Mouse (Mus musculus): ENCODE measurements around the gene Sgcd. TPM values are rescaled to one million over a fixed set of nuclear protein-coding genes. Genes with fewer than 3 reads are reported as not detected.

Sgcd gene
- polyA plus RNA-seq, 1 experiment from 2014 or later = 2.5 TPM

DNA sequence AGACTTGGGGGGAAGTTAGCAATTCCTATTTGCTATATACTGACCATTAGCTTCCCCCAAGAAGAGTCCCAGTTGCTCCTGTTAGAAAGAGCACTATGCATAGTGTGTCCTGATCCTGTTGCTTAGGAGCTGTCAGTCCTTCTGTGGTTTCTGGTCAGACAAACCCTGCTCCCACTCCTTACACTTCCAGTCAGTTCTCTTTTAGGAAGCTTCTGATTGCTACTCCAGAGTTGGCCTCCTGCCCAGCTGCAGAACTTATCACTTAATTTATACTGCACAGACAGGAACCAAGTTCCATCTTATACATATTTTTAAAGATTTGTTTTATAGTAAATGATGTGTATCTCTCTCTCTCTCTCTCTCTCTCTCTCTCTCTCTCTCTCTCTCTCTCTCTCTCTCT is 878.5 kb downstream of the Sgcd start:
- Histone ChIP-seq H3K9ac (replicated peaks; ENCODE audit: low read length) (no peak overlapping the region), H3K4me1 (ENCODE audit: insufficient read depth, low read length) (peaks cover 14% of the 10 kb centered on the region), H3K36me3 (ENCODE audit: insufficient read depth, low read length) (no peaks in the 10 kb centered on the region), H3K27me3 (ENCODE audit: insufficient read depth, low read length) (no peaks in the 10 kb centered on the region), H3K27ac (ENCODE audit: low read length) (no peak overlapping the region), H3K4me3 (ENCODE audit: low read length) (no peak overlapping the region), H3K4me2 (replicated peaks; ENCODE audit: low read depth, low read length) (no peak overlapping the region), H3K9me3 (ENCODE audit: low read length) (no peaks in the 10 kb centered on the region)
- peak; percentile 27; the same call in 1 of the 2 replicates for ATAC-seq (ENCODE audit: low FRiP score, low TSS enrichment)

DNA sequence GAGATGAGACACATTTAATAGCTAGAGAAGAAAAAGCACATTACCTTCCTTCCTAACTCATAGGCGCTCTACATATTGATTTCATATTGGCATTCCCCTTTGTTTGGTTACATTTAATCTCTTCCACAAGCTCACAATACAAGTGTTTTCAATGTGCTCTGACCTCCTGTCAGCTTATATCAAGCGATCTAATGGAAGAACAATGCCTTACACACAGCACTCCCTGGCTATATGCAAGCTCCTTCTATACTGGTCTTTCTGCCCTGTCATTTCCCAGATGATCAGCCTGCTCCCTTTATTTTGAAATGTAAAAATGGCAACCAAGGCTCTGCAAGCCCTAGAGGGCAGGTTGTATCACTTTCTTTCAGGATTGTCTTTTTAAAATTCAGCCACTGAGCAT is 881.1 kb downstream of the Sgcd start:
- H3K27me3 ChIP-seq (ENCODE audit: insufficient read depth, low read length) = no peaks in the 10 kb centered on the region
- no peak overlapping the region for H3K9ac ChIP-seq (replicated peaks; ENCODE audit: low read length)
- no peak overlapping the region for H3K4me2 ChIP-seq (replicated peaks; ENCODE audit: low read depth, low read length)
- no peak overlapping the region for H3K27ac ChIP-seq (ENCODE audit: low read length)
- no peak overlapping the region for H3K4me3 ChIP-seq (ENCODE audit: low read length)
- no peak for ATAC-seq (ENCODE audit: low FRiP score, low TSS enrichment)
- no peaks in the 10 kb centered on the region for H3K36me3 ChIP-seq (ENCODE audit: insufficient read depth, low read length)
- WGBS = 93% methylated on average over 2 of the region's 2 CpGs
- H3K9me3 ChIP-seq (ENCODE audit: low read length) = no peaks in the 10 kb centered on the region
- H3K4me1 ChIP-seq (ENCODE audit: insufficient read depth, low read length) = peaks cover 8% of the 10 kb centered on the region

DNA sequence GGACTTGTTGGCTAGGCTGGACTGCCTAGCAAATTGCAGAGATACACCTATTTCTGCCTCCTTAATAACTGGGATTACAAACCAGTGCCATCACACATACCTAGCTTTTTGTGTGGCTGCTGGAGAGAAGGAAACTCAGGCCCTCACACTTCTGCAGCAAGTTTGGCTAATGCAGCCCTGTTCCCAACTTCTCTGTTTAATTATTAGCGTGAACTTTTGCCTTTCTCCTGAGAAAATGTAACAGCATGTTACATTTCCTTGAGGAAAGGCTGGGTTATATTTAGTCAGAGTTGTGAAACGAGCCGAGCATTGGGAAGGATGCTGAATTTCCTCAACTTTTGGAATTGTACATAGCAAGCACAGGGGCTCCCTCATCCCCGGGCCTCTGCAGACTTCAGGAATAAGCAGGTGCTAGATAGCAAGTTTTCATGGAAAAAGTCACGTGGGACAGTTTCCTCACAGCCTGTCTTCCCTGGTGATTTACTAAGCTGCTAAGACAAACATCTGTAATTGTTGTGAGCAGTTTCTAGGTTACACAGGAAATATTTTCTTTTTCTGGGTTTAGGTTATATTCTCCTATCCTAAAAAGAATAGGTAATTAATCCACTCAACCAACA is 895.4 kb downstream of the Sgcd start:
- Histone ChIP-seq H3K4me2 (replicated peaks; ENCODE audit: low read depth, low read length) (no peak overlapping the region), H3K36me3 (ENCODE audit: insufficient read depth, low read length) (no peaks in the 10 kb centered on the region), H3K27me3 (ENCODE audit: insufficient read depth, low read length) (no peaks in the 10 kb centered on the region), H3K4me1 (ENCODE audit: insufficient read depth, low read length) (peaks cover 5% of the 10 kb centered on the region), H3K9ac (replicated peaks; ENCODE audit: low read length) (no peak overlapping the region), H3K9me3 (ENCODE audit: low read length) (no peaks in the 10 kb centered on the region), H3K27ac (ENCODE audit: low read length) (peak overlapping the region; percentile 44), H3K4me3 (ENCODE audit: low read length) (no peak overlapping the region)
- ATAC-seq (ENCODE audit: low FRiP score, low TSS enrichment) = peak; percentile 59; the same call in 1 of the 2 replicates
- WGBS = 26% methylated on average over 5 of the region's 5 CpGs

DNA sequence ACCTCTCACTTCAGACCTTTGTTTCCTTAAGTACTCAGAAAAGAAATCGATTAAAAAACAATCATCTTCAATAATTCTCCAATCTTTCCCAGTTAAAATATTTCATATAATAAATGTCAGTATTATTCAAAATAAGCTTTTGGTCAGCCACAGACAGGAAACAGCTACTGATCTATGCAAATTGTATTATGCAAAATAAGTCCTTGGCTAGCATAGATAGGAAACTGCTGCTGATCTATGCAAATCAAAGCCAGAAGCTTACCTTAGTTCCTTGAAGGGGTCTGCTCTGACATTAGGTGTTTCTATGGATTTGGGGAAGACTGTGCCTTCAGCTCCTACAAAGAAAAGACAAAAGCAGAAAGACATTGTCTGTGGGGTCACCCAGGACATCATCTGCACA is 906.3 kb downstream of the Sgcd start:
- Histone ChIP-seq H3K36me3 (ENCODE audit: insufficient read depth, low read length) (no peaks in the 10 kb centered on the region), H3K4me1 (ENCODE audit: insufficient read depth, low read length) (no peaks in the 10 kb centered on the region), H3K9me3 (ENCODE audit: low read length) (no peaks in the 10 kb centered on the region), H3K27me3 (ENCODE audit: insufficient read depth, low read length) (no peaks in the 10 kb centered on the region), H3K27ac (ENCODE audit: low read length) (no peak overlapping the region), H3K4me3 (ENCODE audit: low read length) (no peak overlapping the region), H3K9ac (replicated peaks; ENCODE audit: low read length) (no peak overlapping the region), H3K4me2 (replicated peaks; ENCODE audit: low read depth, low read length) (no peak overlapping the region)
- 98% methylated on average over 1 of the region's 1 CpGs for WGBS
- ATAC-seq (ENCODE audit: low FRiP score, low TSS enrichment) = no peak

DNA sequence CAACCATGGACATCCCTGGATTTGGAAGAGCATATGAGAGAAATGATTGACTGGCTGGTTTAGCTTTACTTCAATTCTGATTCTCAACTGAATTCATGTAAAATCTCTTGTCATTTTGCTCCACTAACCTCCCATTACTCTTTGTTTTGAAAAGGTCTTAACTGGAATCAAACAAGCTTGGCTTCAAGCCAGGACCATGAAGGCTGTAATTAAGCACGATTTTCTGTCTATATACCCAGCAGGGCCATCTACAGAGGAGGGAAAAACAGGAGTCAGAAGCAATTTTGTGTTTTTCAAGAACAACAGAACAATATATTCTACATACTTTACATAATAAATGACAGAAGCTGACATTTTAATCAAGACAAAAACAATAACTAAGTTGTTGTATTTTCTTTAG is 915.2 kb downstream of the Sgcd start:
- Histone ChIP-seq H3K36me3 (ENCODE audit: insufficient read depth, low read length) (no peaks in the 10 kb centered on the region), H3K27me3 (ENCODE audit: insufficient read depth, low read length) (no peaks in the 10 kb centered on the region), H3K4me2 (replicated peaks; ENCODE audit: low read depth, low read length) (no peak overlapping the region), H3K9me3 (ENCODE audit: low read length) (no peaks in the 10 kb centered on the region), H3K27ac (ENCODE audit: low read length) (no peak overlapping the region), H3K4me3 (ENCODE audit: low read length) (no peak overlapping the region), H3K4me1 (ENCODE audit: insufficient read depth, low read length) (no peaks in the 10 kb centered on the region), H3K9ac (replicated peaks; ENCODE audit: low read length) (no peak overlapping the region)
- no peak for ATAC-seq (ENCODE audit: low FRiP score, low TSS enrichment)
- WGBS = 42% methylated on average over 1 of the region's 1 CpGs

DNA sequence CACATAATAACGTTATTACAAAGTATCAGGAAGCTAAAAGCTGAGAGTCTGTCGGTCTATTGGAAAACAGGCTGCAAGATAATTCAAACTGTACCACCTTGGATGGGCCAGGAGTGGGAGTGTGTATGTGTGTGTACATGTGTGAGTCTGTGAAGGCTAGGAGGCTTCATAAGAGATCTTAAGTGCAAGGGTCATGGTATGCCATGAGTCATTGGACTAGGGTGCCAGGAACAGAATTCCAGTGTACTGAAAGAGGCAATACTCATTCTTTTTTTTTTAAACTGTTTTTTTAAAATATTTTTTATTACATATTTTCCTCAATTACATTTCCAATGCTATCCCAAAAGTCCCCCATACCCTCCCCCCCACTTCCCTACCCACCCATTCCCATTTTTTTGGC is 917.6 kb downstream of the Sgcd start:
- H3K9ac ChIP-seq (replicated peaks; ENCODE audit: low read length) = no peak overlapping the region
- no peaks in the 10 kb centered on the region for H3K9me3 ChIP-seq (ENCODE audit: low read length)
- H3K27ac ChIP-seq (ENCODE audit: low read length) = no peak overlapping the region
- no peak overlapping the region for H3K4me2 ChIP-seq (replicated peaks; ENCODE audit: low read depth, low read length)
- WGBS = 86% methylated on average over 2 of the region's 2 CpGs
- H3K27me3 ChIP-seq (ENCODE audit: insufficient read depth, low read length) = no peaks in the 10 kb centered on the region
- no peak for ATAC-seq (ENCODE audit: low FRiP score, low TSS enrichment)
- H3K36me3 ChIP-seq (ENCODE audit: insufficient read depth, low read length) = no peaks in the 10 kb centered on the region
- H3K4me3 ChIP-seq (ENCODE audit: low read length) = no peak overlapping the region
- H3K4me1 ChIP-seq (ENCODE audit: insufficient read depth, low read length) = no peaks in the 10 kb centered on the region

DNA sequence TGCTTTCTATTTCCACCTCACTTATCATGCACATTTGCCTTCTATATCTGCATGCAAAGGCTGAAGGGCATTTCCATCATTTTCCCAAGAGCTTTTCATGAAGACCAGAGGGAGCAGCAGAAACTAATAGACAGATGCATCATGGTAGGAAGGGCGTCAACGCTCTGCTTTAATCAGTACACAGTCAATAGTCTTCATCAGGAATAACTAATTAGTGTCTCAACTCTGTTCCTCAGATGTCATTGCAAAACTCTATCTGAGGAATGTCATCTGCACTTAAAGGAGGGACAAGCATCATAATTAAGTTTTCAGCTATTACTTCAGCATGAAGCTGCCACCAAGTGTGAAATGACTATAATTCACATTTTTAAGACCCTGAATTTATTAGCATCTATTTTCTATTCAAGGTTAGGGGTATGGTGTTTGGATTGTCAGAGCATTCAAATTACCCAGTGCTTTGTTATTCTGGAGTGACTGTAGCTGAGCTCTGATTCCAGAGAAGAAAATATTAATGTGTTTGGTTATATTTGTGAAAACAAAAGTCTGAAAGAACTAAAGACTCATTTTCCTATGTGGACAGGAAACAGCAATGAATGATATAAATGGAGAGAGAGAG is 918.9 kb downstream of the Sgcd start:
- ATAC-seq (ENCODE audit: low FRiP score, low TSS enrichment) = no peak
- H3K27ac ChIP-seq (ENCODE audit: low read length) = no peak overlapping the region
- no peak overlapping the region for H3K4me3 ChIP-seq (ENCODE audit: low read length)
- no peaks in the 10 kb centered on the region for H3K27me3 ChIP-seq (ENCODE audit: insufficient read depth, low read length)
- H3K4me2 ChIP-seq (replicated peaks; ENCODE audit: low read depth, low read length) = no peak overlapping the region
- no peak overlapping the region for H3K9ac ChIP-seq (replicated peaks; ENCODE audit: low read length)
- H3K36me3 ChIP-seq (ENCODE audit: insufficient read depth, low read length) = no peaks in the 10 kb centered on the region
- 89% methylated on average over 2 of the region's 2 CpGs for WGBS
- H3K9me3 ChIP-seq (ENCODE audit: low read length) = no peaks in the 10 kb centered on the region
- H3K4me1 ChIP-seq (ENCODE audit: insufficient read depth, low read length) = no peaks in the 10 kb centered on the region

DNA sequence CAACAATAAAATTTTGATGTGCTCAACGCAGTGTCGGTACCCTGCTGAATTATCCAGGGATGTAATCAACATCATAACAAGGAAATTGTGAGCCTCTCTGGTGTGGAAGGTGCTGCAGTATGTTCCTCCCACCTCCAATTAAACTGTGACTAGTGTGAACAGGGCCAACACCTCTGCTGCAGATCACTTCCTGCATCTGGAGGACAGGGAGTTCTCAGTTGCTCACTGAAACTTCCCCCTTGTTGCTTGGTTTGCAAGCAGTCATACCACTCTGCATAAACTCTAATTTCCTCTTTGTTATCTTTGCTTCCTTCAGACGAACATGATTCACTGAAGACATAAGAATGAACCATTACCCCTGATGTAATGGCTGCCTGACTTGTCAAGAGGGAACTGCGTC is 925.1 kb downstream of the Sgcd start:
- Histone ChIP-seq H3K4me3 (ENCODE audit: low read length) (no peak overlapping the region), H3K4me1 (ENCODE audit: insufficient read depth, low read length) (no peaks in the 10 kb centered on the region), H3K27me3 (ENCODE audit: insufficient read depth, low read length) (no peaks in the 10 kb centered on the region), H3K27ac (ENCODE audit: low read length) (no peak overlapping the region), H3K36me3 (ENCODE audit: insufficient read depth, low read length) (no peaks in the 10 kb centered on the region), H3K4me2 (replicated peaks; ENCODE audit: low read depth, low read length) (no peak overlapping the region), H3K9ac (replicated peaks; ENCODE audit: low read length) (no peak overlapping the region), H3K9me3 (ENCODE audit: low read length) (no peaks in the 10 kb centered on the region)
- ATAC-seq (ENCODE audit: low FRiP score, low TSS enrichment) = no peak
- 56% methylated on average over 4 of the region's 4 CpGs for WGBS

DNA sequence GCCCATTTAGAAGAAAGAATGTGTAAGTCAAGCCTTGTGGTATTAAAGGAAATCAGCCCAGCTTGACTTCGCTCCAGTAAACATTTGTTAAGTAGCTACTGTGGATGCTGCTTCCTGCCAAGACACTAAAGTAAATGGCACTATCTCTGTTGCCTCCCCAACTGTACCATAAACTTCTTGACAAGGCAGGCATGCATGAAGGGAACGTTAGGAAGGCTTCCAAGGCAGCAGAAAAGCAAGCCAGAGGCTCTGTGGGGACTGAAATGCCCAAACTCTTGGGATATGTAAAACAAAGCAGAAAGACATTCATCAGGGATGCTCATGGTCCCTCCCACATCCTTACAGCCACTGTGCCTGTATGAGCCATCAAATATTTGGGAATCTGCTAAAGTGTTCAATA is 938.4 kb downstream of the Sgcd start:
- Histone ChIP-seq H3K4me3 (ENCODE audit: low read length) (no peak overlapping the region), H3K27me3 (ENCODE audit: insufficient read depth, low read length) (no peaks in the 10 kb centered on the region), H3K4me2 (replicated peaks; ENCODE audit: low read depth, low read length) (no peak overlapping the region), H3K4me1 (ENCODE audit: insufficient read depth, low read length) (no peaks in the 10 kb centered on the region), H3K9ac (replicated peaks; ENCODE audit: low read length) (no peak overlapping the region), H3K27ac (ENCODE audit: low read length) (no peak overlapping the region), H3K36me3 (ENCODE audit: insufficient read depth, low read length) (no peaks in the 10 kb centered on the region), H3K9me3 (ENCODE audit: low read length) (no peaks in the 10 kb centered on the region)
- 46% methylated on average over 2 of the region's 2 CpGs for WGBS
- no peak for ATAC-seq (ENCODE audit: low FRiP score, low TSS enrichment)

DNA sequence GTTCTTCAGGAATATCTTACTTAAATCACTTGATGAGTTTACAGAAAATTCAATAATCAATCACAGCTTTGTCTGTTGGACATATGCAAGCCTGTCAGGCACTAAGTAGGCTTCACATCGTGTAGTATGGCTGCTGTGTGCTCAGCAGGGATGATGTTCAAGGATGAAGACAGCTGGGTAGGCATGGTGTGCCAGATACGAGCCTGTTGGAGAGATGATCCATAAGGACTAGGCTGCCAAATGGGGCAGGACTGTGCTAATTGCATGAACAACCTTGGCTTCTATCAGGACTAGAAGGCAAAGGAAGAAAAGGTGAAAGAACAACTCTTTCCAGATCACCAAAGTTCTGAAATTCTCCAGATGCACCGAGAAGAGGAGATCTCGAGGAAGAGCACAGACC is 939.0 kb downstream of the Sgcd start:
- Histone ChIP-seq H3K9ac (replicated peaks; ENCODE audit: low read length) (no peak overlapping the region), H3K4me3 (ENCODE audit: low read length) (no peak overlapping the region), H3K4me1 (ENCODE audit: insufficient read depth, low read length) (no peaks in the 10 kb centered on the region), H3K27me3 (ENCODE audit: insufficient read depth, low read length) (no peaks in the 10 kb centered on the region), H3K9me3 (ENCODE audit: low read length) (peaks cover 2% of the 10 kb centered on the region; the same call in 1 of the 2 replicates), H3K27ac (ENCODE audit: low read length) (no peak overlapping the region), H3K36me3 (ENCODE audit: insufficient read depth, low read length) (no peaks in the 10 kb centered on the region), H3K4me2 (replicated peaks; ENCODE audit: low read depth, low read length) (no peak overlapping the region)
- WGBS = 84% methylated on average over 4 of the region's 4 CpGs
- no peak for ATAC-seq (ENCODE audit: low FRiP score, low TSS enrichment)
